Mouse (Mus musculus) heart, embryonic 13.5 days (tissue): ENCODE results near the gene Pank1. TPM values are rescaled to one million over a fixed set of nuclear protein-coding genes. Genes with fewer than 3 reads are reported as not detected.

ENCODE experiments used
- ATAC-seq: fragments of 200-750 bp; cut with Nextera tagmentation; 2 replicates; pipeline ENCODE4 v1.8.0; 2017; ENCODE audit warnings: moderate TSS enrichment; ENCODE audit not compliant: insufficient number of reproducible peaks, low FRiP score, low TSS enrichment; ENCODE audit errors: extremely low read depth
- H3K27ac ChIP-seq: fragments of 300-500 bp; sonication (generic); replicated peaks from 2 replicates; pipeline ENCODE4 v1.5.1; 2015; ENCODE audit warnings: moderate library complexity, mild to moderate bottlenecking, inconsistent platforms
- H3K27me3 ChIP-seq: fragments of 300-500 bp; sonication (generic); replicated peaks from 2 replicates; pipeline ENCODE4 v1.6.1; 2015; ENCODE audit warnings: mild to moderate bottlenecking, inconsistent platforms
- H3K36me3 ChIP-seq: fragments of 300-500 bp; sonication (generic); 2 replicates; pipeline ENCODE4 v1.6.1; 2015; ENCODE audit warnings: mild to moderate bottlenecking, inconsistent platforms
- H3K4me1 ChIP-seq: fragments of 300-500 bp; sonication (generic); 2 replicates; pipeline ENCODE4 v1.6.1; 2015; ENCODE audit warnings: inconsistent platforms
- H3K4me2 ChIP-seq: fragments of 300-500 bp; sonication (generic); 2 replicates; pipeline ENCODE4 v1.6.1; 2015; ENCODE audit warnings: inconsistent platforms, mild to moderate bottlenecking, moderate library complexity
- H3K4me3 ChIP-seq: fragments of 300-500 bp; sonication (generic); 2 replicates; pipeline ENCODE4 v1.5.1; 2015; ENCODE audit warnings: moderate library complexity, mild to moderate bottlenecking, inconsistent platforms
- H3K9ac ChIP-seq: fragments of 300-500 bp; sonication (generic); 2 replicates; pipeline ENCODE4 v1.6.1; 2015; ENCODE audit warnings: inconsistent platforms, mild to moderate bottlenecking, moderate library complexity
- H3K9me3 ChIP-seq: fragments of 300-500 bp; sonication (generic); 2 replicates; pipeline ENCODE4 v1.6.1; 2016; ENCODE audit warnings: inconsistent platforms
- WGBS: fragments of 180-500 bp; shearing (Covaris S2); methylation state at CpG from one replicate; pipeline ENCODE4 v1.1.7; 2015; ENCODE audit warnings: mixed read lengths; 5-methylcytosine and 5-hydroxymethylcytosine counted together
- polyA plus RNA-seq: library from polyadenylated mRNA; unstranded; fragments of >200 nt; fragmentation: Nextera tagmentation; extraction: Ambion mirVana; gene quantifications from 2 replicates; pipeline ENCODE4 v1.2.1, GENCODE M21; 2015

Pank1 gene
- polyA plus RNA-seq, 1 experiment from 2014 or later = 9.0 TPM

- no peaks in the 10 kb centered on the region for H3K27me3 ChIP-seq
- H3K4me2 ChIP-seq = no peak overlapping the region
- H3K4me1 ChIP-seq = peaks cover under 1% of the 10 kb centered on the region; the same call in 1 of the 2 replicates
- H3K27ac ChIP-seq = no peak overlapping the region
- no peak for ATAC-seq
- 91% methylated on average over 7 of the region's 7 CpGs for WGBS
- H3K9ac ChIP-seq = no peak overlapping the region
- no peaks in the 10 kb centered on the region for H3K36me3 ChIP-seq
- no peak overlapping the region for H3K4me3 ChIP-seq
- H3K9me3 ChIP-seq = no peaks in the 10 kb centered on the region
These were observed 22.0 kb upstream of the Pank1 start for GRCm38 (mm10) chr19:34901266-34901665.

- no peak for ATAC-seq
- Histone ChIP-seq H3K4me1 (no peaks in the 10 kb centered on the region), H3K9me3 (0 out of 2 replicates have a peak, but pooled peaks cover 3% of the 10 kb centered on the region), H3K4me3 (no peak overlapping the region), H3K36me3 (no peaks in the 10 kb centered on the region), H3K27ac (no peak overlapping the region), H3K4me2 (no peak overlapping the region), H3K9ac (no peak overlapping the region), H3K27me3 (no peaks in the 10 kb centered on the region)
- 61% methylated on average over 4 of the region's 4 CpGs for WGBS
These were observed 19.7 kb upstream of the Pank1 start for GRCm38 (mm10) chr19:34898941-34899340.

- no peak overlapping the region for H3K27ac ChIP-seq
- no peak overlapping the region for H3K4me2 ChIP-seq
- H3K4me3 ChIP-seq = no peak overlapping the region
- WGBS = 83% methylated on average over 15 of the region's 15 CpGs
- no peak overlapping the region for H3K9ac ChIP-seq
- no peaks in the 10 kb centered on the region for H3K36me3 ChIP-seq
- H3K4me1 ChIP-seq = no peaks in the 10 kb centered on the region
- ATAC-seq = no peak
- no peaks in the 10 kb centered on the region for H3K27me3 ChIP-seq
- H3K9me3 ChIP-seq = 0 out of 2 replicates have a peak, but pooled peaks cover 3% of the 10 kb centered on the region
These were observed 18.1 kb upstream of the Pank1 start for GRCm38 (mm10) chr19:34897082-34897965.

GRCm38 (mm10) chr19:34895082-34895481 lies 15.8 kb upstream of the Pank1 start:
- no peak overlapping the region for H3K27ac ChIP-seq
- ATAC-seq = no peak
- 62% methylated on average over 4 of the region's 4 CpGs for WGBS

GRCm38 (mm10) chr19:34891590-34891989 lies 12.3 kb upstream of the Pank1 start:
- Histone ChIP-seq H3K4me3 (no peak overlapping the region), H3K27ac (no peak overlapping the region), H3K27me3 (no peaks in the 10 kb centered on the region), H3K9me3 (0 out of 2 replicates have a peak, but pooled peaks cover 3% of the 10 kb centered on the region), H3K36me3 (no peaks in the 10 kb centered on the region), H3K9ac (no peak overlapping the region), H3K4me2 (no peak overlapping the region), H3K4me1 (no peaks in the 10 kb centered on the region)
- no peak for ATAC-seq
- WGBS = 72% methylated on average over 1 of the region's 1 CpGs

More at GRCm38 (mm10) chr19:34895082-34895481, 15.8 kb upstream of the Pank1 start:
- Histone ChIP-seq H3K4me2 (no peak overlapping the region), H3K36me3 (no peaks in the 10 kb centered on the region), H3K27me3 (no peaks in the 10 kb centered on the region), H3K9me3 (0 out of 2 replicates have a peak, but pooled peaks cover 3% of the 10 kb centered on the region), H3K4me3 (no peak overlapping the region), H3K9ac (no peak overlapping the region), H3K4me1 (no peaks in the 10 kb centered on the region)

- H3K4me3 ChIP-seq = no peak overlapping the region
- H3K9ac ChIP-seq = no peak overlapping the region
- 0 out of 2 replicates have a peak, but pooled peaks cover 3% of the 10 kb centered on the region for H3K9me3 ChIP-seq
- ATAC-seq = no peak
- no peaks in the 10 kb centered on the region for H3K27me3 ChIP-seq
- H3K4me1 ChIP-seq = no peaks in the 10 kb centered on the region
- no peaks in the 10 kb centered on the region for H3K36me3 ChIP-seq
- WGBS = 51% methylated on average over 3 of the region's 3 CpGs
- H3K4me2 ChIP-seq = no peak overlapping the region
- no peak overlapping the region for H3K27ac ChIP-seq
These were observed 11.7 kb upstream of the Pank1 start for GRCm38 (mm10) chr19:34890981-34891380.

GRCm38 (mm10) chr19:34886324-34886723 lies 7.1 kb upstream of the Pank1 start:
- Histone ChIP-seq H3K4me2 (no peak overlapping the region), H3K4me1 (no peaks in the 10 kb centered on the region), H3K27ac (no peak overlapping the region), H3K9ac (no peak overlapping the region), H3K36me3 (no peaks in the 10 kb centered on the region), H3K4me3 (no peak overlapping the region), H3K9me3 (no peaks in the 10 kb centered on the region), H3K27me3 (no peaks in the 10 kb centered on the region)
- ATAC-seq = no peak
- 83% methylated on average over 4 of the region's 4 CpGs for WGBS

- no peaks in the 10 kb centered on the region for H3K9me3 ChIP-seq
- ATAC-seq = no peak
- H3K36me3 ChIP-seq = no peaks in the 10 kb centered on the region
- WGBS = 60% methylated on average over 3 of the region's 3 CpGs
- H3K4me3 ChIP-seq = no peak overlapping the region
- no peaks in the 10 kb centered on the region for H3K27me3 ChIP-seq
- H3K4me2 ChIP-seq = no peak overlapping the region
- peaks cover 14% of the 10 kb centered on the region for H3K4me1 ChIP-seq
- H3K27ac ChIP-seq = no peak overlapping the region
- no peak overlapping the region for H3K9ac ChIP-seq
These were observed 4.4 kb upstream of the Pank1 start for GRCm38 (mm10) chr19:34883526-34884224.

GRCm38 (mm10) chr19:34882443-34882842 lies 3.2 kb upstream of the Pank1 start:
- Histone ChIP-seq H3K4me1 (peaks cover 16% of the 10 kb centered on the region), H3K27me3 (no peaks in the 10 kb centered on the region), H3K27ac (no peak overlapping the region), H3K9me3 (no peaks in the 10 kb centered on the region), H3K4me3 (no peak overlapping the region), H3K9ac (no peak overlapping the region), H3K4me2 (no peak overlapping the region), H3K36me3 (no peaks in the 10 kb centered on the region)
- WGBS = 72% methylated on average over 2 of the region's 2 CpGs
- no peak for ATAC-seq

GRCm38 (mm10) chr19:34881160-34881559 lies 1.9 kb upstream of the Pank1 start:
- 70% methylated on average over 5 of the region's 5 CpGs for WGBS

GRCm38 (mm10) chr19:34879624-34880023 lies 369 bp upstream of the Pank1 start:
- Histone ChIP-seq H3K4me1 (peaks cover 25% of the 10 kb centered on the region), H3K9ac (peak overlapping the region; percentile 97), H3K9me3 (no peaks in the 10 kb centered on the region), H3K27ac (peak overlapping the region; percentile 99), H3K27me3 (no peaks in the 10 kb centered on the region), H3K4me2 (peak overlapping the region; percentile 77), H3K4me3 (peak overlapping the region; percentile 87), H3K36me3 (no peaks in the 10 kb centered on the region)
- no peak for ATAC-seq
- 27% methylated on average over 6 of the region's 6 CpGs for WGBS

More at GRCm38 (mm10) chr19:34881160-34881559, 1.9 kb upstream of the Pank1 start:
- H3K4me2 ChIP-seq = no peak overlapping the region
- no peak for ATAC-seq
- H3K4me1 ChIP-seq = peaks cover 25% of the 10 kb centered on the region
- H3K9me3 ChIP-seq = no peaks in the 10 kb centered on the region
- H3K9ac ChIP-seq = no peak overlapping the region
- no peaks in the 10 kb centered on the region for H3K27me3 ChIP-seq
- no peaks in the 10 kb centered on the region for H3K36me3 ChIP-seq
- no peak overlapping the region for H3K27ac ChIP-seq
- no peak overlapping the region for H3K4me3 ChIP-seq
